Mouse (Mus musculus): ENCODE measurements around the gene Pik3r3. TPM values are rescaled to one million over a fixed set of nuclear protein-coding genes. Genes with fewer than 3 reads are reported as not detected.
"Not testable (repeated sequence)": the region's sequence is repeated elsewhere in the genome, so short reads cannot be mapped to it uniquely, and the experiment has no call there.

Gene Pik3r3
- polyA plus RNA-seq, 1 experiment from 2014 or later = 69.2 TPM

GRCm38 (mm10) chr4:116215895-116216605 is 5.4 kb upstream of the Pik3r3 start:
- Histone ChIP-seq H3K36me3 (ENCODE audit: control insufficient read depth, insufficient read depth, low read length) (no peaks in the 10 kb centered on the region), H3K9ac (ENCODE audit: low read length) (no peak overlapping the region), H3K9me3 (ENCODE audit: control insufficient read depth, low read length) (no peaks in the 10 kb centered on the region), H3K4me1 (ENCODE audit: control insufficient read depth, insufficient read depth, low read length) (0 out of 2 replicates have a peak, but pooled peaks cover 6% of the 10 kb centered on the region), H3K27ac (ENCODE audit: low read depth, low read length) (no peak overlapping the region), H3K27me3 (ENCODE audit: control insufficient read depth, insufficient read depth, low read length) (no peaks in the 10 kb centered on the region), H3K4me3 (ENCODE audit: low read depth, low read length) (no peak overlapping the region), H3K4me2 (ENCODE audit: low read depth) (no peak overlapping the region)
- DNase-seq (ENCODE audit: low spot score) = no peak
- ATAC-seq (ENCODE audit: insufficient read depth, low FRiP score, low TSS enrichment) = no peak
- WGBS = 88% methylated on average over 2 of the region's 2 CpGs

GRCm38 (mm10) chr4:116217046-116217445 is 4.4 kb upstream of the Pik3r3 start:
- Histone ChIP-seq H3K9me3 (ENCODE audit: control insufficient read depth, low read length) (no peaks in the 10 kb centered on the region), H3K27ac (ENCODE audit: low read depth, low read length) (no peak overlapping the region), H3K4me3 (ENCODE audit: low read depth, low read length) (no peak overlapping the region), H3K9ac (ENCODE audit: low read length) (no peak overlapping the region), H3K4me1 (ENCODE audit: control insufficient read depth, insufficient read depth, low read length) (0 out of 2 replicates have a peak, but pooled peaks cover 6% of the 10 kb centered on the region), H3K4me2 (ENCODE audit: low read depth) (no peak overlapping the region), H3K27me3 (ENCODE audit: control insufficient read depth, insufficient read depth, low read length) (no peaks in the 10 kb centered on the region), H3K36me3 (ENCODE audit: control insufficient read depth, insufficient read depth, low read length) (no peaks in the 10 kb centered on the region)
- no peak for ATAC-seq (ENCODE audit: insufficient read depth, low FRiP score, low TSS enrichment)
- DNase-seq (ENCODE audit: low spot score) = no peak
- 67% methylated on average over 2 of the region's 2 CpGs for WGBS

- not testable (repeated sequence) for H3K4me2 ChIP-seq (ENCODE audit: low read depth); H3K4me1 ChIP-seq (ENCODE audit: control insufficient read depth, insufficient read depth, low read length); H3K27me3 ChIP-seq (ENCODE audit: control insufficient read depth, insufficient read depth, low read length); H3K4me3 ChIP-seq (ENCODE audit: low read depth, low read length); ATAC-seq (ENCODE audit: insufficient read depth, low FRiP score, low TSS enrichment); DNase-seq (ENCODE audit: low spot score); H3K27ac ChIP-seq (ENCODE audit: low read depth, low read length); H3K36me3 ChIP-seq (ENCODE audit: control insufficient read depth, insufficient read depth, low read length); H3K9me3 ChIP-seq (ENCODE audit: control insufficient read depth, low read length); H3K9ac ChIP-seq (ENCODE audit: low read length)
- whole genome bisulfite sequencing = 100% methylated on average over 1 of the region's 1 CpGs
Observed at GRCm38 (mm10) chr4:116217661-116218060, 3.8 kb upstream of the Pik3r3 start.

GRCm38 (mm10) chr4:116219056-116219455 is 2.4 kb upstream of the Pik3r3 start:
- no peak overlapping the region for H3K4me2 ChIP-seq (ENCODE audit: low read depth)
- H3K4me1 ChIP-seq (ENCODE audit: control insufficient read depth, insufficient read depth, low read length) = peaks cover 6% of the 10 kb centered on the region; the same call in 1 of the 2 replicates
- H3K4me3 ChIP-seq (ENCODE audit: low read depth, low read length) = no peak overlapping the region
- no peak overlapping the region for H3K27ac ChIP-seq (ENCODE audit: low read depth, low read length)
- ATAC-seq (ENCODE audit: insufficient read depth, low FRiP score, low TSS enrichment) (no peak), DNase-seq (ENCODE audit: low spot score) (no peak)
- no peaks in the 10 kb centered on the region for H3K27me3 ChIP-seq (ENCODE audit: control insufficient read depth, insufficient read depth, low read length)
- WGBS = 95% methylated on average over 1 of the region's 1 CpGs
- no peaks in the 10 kb centered on the region for H3K36me3 ChIP-seq (ENCODE audit: control insufficient read depth, insufficient read depth, low read length)
- H3K9me3 ChIP-seq (ENCODE audit: control insufficient read depth, low read length) = no peaks in the 10 kb centered on the region
- H3K9ac ChIP-seq (ENCODE audit: low read length) = no peak overlapping the region

GRCm38 (mm10) chr4:116220071-116220650 is 1.3 kb upstream of the Pik3r3 start:
- Histone ChIP-seq H3K27me3 (ENCODE audit: control insufficient read depth, insufficient read depth, low read length) (no peaks in the 10 kb centered on the region), H3K4me3 (ENCODE audit: low read depth, low read length) (peak overlapping the region; percentile 70), H3K36me3 (ENCODE audit: control insufficient read depth, insufficient read depth, low read length) (no peaks in the 10 kb centered on the region), H3K9me3 (ENCODE audit: control insufficient read depth, low read length) (no peaks in the 10 kb centered on the region), H3K4me1 (ENCODE audit: control insufficient read depth, insufficient read depth, low read length) (peaks cover 6% of the 10 kb centered on the region; the same call in 1 of the 2 replicates), H3K4me2 (ENCODE audit: low read depth) (peak overlapping the region; percentile 62), H3K27ac (ENCODE audit: low read depth, low read length) (peak overlapping the region; percentile 100), H3K9ac (ENCODE audit: low read length) (peak overlapping the region; percentile 93)
- 7% methylated on average over 6 of the region's 6 CpGs for WGBS
- DNase-seq (ENCODE audit: low spot score) (peak; percentile 16), ATAC-seq (ENCODE audit: insufficient read depth, low FRiP score, low TSS enrichment) (no peak)

- peak overlapping the region; percentile 62 for H3K4me2 ChIP-seq (ENCODE audit: low read depth)
- peak overlapping the region; percentile 100 for H3K27ac ChIP-seq (ENCODE audit: low read depth, low read length)
- H3K4me3 ChIP-seq (ENCODE audit: low read depth, low read length) = peak overlapping the region; percentile 70
- no peak for ATAC-seq (ENCODE audit: insufficient read depth, low FRiP score, low TSS enrichment)
- no peaks in the 10 kb centered on the region for H3K27me3 ChIP-seq (ENCODE audit: control insufficient read depth, insufficient read depth, low read length)
- H3K4me1 ChIP-seq (ENCODE audit: control insufficient read depth, insufficient read depth, low read length) = peaks cover 6% of the 10 kb centered on the region; the same call in 1 of the 2 replicates
- no peaks in the 10 kb centered on the region for H3K9me3 ChIP-seq (ENCODE audit: control insufficient read depth, low read length)
- no peaks in the 10 kb centered on the region for H3K36me3 ChIP-seq (ENCODE audit: control insufficient read depth, insufficient read depth, low read length)
- no peak for DNase-seq (ENCODE audit: low spot score)
- WGBS = under 1% methylated on average over 21 of the region's 26 CpGs
- H3K9ac ChIP-seq (ENCODE audit: low read length) = peak overlapping the region; percentile 93
Observed at GRCm38 (mm10) chr4:116220780-116221139, 658 bp upstream of the Pik3r3 start.

GRCm38 (mm10) chr4:116221996-116222842 is 801 bp downstream of the Pik3r3 start:
- WGBS = under 1% methylated on average over 23 of the region's 23 CpGs
- H3K9ac ChIP-seq (ENCODE audit: low read length) = peak overlapping the region; percentile 93
- DNase-seq (ENCODE audit: low spot score) = peak; percentile 57
- peaks cover 6% of the 10 kb centered on the region; the same call in 1 of the 2 replicates for H3K4me1 ChIP-seq (ENCODE audit: control insufficient read depth, insufficient read depth, low read length)
- H3K4me3 ChIP-seq (ENCODE audit: low read depth, low read length) = peak overlapping the region; percentile 70
- H3K27me3 ChIP-seq (ENCODE audit: control insufficient read depth, insufficient read depth, low read length) = no peaks in the 10 kb centered on the region
- peak overlapping the region; percentile 54 for H3K4me2 ChIP-seq (ENCODE audit: low read depth)
- H3K27ac ChIP-seq (ENCODE audit: low read depth, low read length) = peak overlapping the region; percentile 100
- no peak for ATAC-seq (ENCODE audit: insufficient read depth, low FRiP score, low TSS enrichment)
- no peaks in the 10 kb centered on the region for H3K36me3 ChIP-seq (ENCODE audit: control insufficient read depth, insufficient read depth, low read length)
- H3K9me3 ChIP-seq (ENCODE audit: control insufficient read depth, low read length) = no peaks in the 10 kb centered on the region

GRCm38 (mm10) chr4:116222843-116223119 is 1.4 kb downstream of the Pik3r3 start:
- H3K4me3 ChIP-seq (ENCODE audit: low read depth, low read length) = peak overlapping the region; percentile 70
- H3K9ac ChIP-seq (ENCODE audit: low read length) = peak overlapping the region; percentile 93
- DNase-seq (ENCODE audit: low spot score) (no peak), ATAC-seq (ENCODE audit: insufficient read depth, low FRiP score, low TSS enrichment) (no peak)
- H3K36me3 ChIP-seq (ENCODE audit: control insufficient read depth, insufficient read depth, low read length) = no peaks in the 10 kb centered on the region
- no peaks in the 10 kb centered on the region for H3K27me3 ChIP-seq (ENCODE audit: control insufficient read depth, insufficient read depth, low read length)
- H3K9me3 ChIP-seq (ENCODE audit: control insufficient read depth, low read length) = no peaks in the 10 kb centered on the region
- peaks cover 6% of the 10 kb centered on the region; the same call in 1 of the 2 replicates for H3K4me1 ChIP-seq (ENCODE audit: control insufficient read depth, insufficient read depth, low read length)
- H3K4me2 ChIP-seq (ENCODE audit: low read depth) = peak overlapping the region; percentile 54
- peak overlapping the region; percentile 100; the same call in 1 of the 2 replicates for H3K27ac ChIP-seq (ENCODE audit: low read depth, low read length)
- WGBS = 5% methylated on average over 6 of the region's 6 CpGs

Data from neural tube, embryonic 11.5 days (tissue).